Mouse (Mus musculus): ENCODE results near the gene Spib.

The Spib gene

GRCm38 (mm10) chr7:44548497-44549087 is 16.7 kb upstream of the Spib start, which contains the start of gene Pold1:
TSS of gene Pold1 (minus strand) at chr7:44548849.
- DNase-seq (ENCODE audit: low read depth, low spot score), result peak; percentile 100

DNA sequence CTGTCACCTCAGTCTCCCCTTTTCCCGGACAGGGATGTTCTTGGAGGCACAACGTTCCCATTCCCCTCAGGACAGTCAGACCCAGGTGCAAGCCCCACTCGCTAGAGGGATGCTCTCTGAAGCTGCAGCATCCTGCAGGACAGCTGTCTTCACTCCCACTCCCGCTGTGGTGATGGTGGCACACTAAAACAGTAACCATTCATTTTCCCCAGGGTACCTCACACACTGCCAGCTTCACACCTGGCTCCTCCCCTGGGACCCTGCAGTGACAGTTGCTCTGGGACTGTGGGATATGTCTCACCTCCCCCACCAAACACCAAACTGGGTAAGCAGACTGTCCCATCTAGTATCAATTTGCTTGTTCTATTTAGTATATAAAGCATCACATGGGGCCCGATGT is 15.9 kb upstream of the Spib start:
- no peak for DNase-seq (ENCODE audit: low read depth, low spot score)

DNA sequence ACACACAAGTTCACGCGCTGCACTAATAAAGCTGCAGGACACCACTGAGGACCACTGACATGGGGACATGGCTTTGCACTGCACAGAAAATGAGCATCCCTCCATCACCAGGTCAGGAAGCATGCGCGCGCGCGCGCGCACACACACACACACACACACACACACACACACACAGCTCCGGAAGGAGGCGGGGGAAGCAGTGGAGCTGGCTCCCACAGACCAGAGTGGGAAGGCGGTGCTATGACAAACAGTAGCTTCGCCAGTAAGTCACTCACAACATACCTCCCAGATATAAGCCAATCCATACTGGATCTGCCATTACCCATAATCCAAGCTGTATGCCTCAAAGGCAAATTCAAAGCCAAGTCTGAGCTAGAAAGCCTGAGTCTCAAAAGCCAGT is 15.2 kb upstream of the Spib start:
- peak; percentile 48 for DNase-seq (ENCODE audit: low read depth, low spot score)

GRCm38 (mm10) chr7:44546274-44546673 is 14.4 kb upstream of the Spib start:
- no peak for DNase-seq (ENCODE audit: low read depth, low spot score)

DNA sequence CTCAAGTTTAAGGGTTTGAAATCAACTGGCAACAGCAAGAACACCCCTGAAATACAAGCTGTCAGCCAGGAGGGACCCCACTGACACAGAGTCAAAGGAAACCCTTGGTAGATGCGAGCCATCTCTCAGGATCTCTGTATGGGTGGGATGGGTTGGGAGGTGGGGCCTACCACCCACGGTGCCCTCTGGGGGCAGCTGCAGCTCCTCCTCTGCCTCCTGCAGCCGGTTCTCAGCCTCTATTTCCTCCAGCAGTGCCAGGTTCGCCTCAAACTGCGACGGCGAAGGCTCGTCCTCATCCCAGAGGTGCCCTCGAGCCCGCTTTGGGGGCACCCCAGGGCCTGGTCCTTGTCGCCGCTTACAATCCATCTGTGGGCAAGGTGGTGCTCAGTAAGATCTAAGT is 11.2 kb upstream of the Spib start:
- DNase-seq (ENCODE audit: low read depth, low spot score), result no peak

DNA sequence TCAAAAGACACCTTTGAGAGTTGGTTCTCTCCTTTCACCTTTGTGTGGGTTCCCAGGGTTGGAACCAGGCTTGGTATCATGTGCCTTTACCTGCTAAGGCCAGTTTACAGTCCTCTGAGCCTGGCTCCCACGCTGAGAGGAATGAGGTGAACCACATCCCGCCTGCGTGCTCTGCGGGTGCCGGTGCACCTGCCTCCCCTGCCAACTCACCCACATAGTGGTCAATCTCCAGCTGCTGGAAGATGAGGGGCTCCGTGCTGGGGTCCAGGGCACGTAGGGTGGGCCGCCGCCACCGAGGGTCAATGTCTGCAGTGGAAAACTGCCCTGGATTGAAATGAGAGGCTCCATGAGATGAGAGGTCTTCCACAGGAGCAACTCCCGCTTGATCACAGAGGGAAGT is 10.7 kb upstream of the Spib start:
- DNase-seq (ENCODE audit: low read depth, low spot score), result no peak

DNA sequence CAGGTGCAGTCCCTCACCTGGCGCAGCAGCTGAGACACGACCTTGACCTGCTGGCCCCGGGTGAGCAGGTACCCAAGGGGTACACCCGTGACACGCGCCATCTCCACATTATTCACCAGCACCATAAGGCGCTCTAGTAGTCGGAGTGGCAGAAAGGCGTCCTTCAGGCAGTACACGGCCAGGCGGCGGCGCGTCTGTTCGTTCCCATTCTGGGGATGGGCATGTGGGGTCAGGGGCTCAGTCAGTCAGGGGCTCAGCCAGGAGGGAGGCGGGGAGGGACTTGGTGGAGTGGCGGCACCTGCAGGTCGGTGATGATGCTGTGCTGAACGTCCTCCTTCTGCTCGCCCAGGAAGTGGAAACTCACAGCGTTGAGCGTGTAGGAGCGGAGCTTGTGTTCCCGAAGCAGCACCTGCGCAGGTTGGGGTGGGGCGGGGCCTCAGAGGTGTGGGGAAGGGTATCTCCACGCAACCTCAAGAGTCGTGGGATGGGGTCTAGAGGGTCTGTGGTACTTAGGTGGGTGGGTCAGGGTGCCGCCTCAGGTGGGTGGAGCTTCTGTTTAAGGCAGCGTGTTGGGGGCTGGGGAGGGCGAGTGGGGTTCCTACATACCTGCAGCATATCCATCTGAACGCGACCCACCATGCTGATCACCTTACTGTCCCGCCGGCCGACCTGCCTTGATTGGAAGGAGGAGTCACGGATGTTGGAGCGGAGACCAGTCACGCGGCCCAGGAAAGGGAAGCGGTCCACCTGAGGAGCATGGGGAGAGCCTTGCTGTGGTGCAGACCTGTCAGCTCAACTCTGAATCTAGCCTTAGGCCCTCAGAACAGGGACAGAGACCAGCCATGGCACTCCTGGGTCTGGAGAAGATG is 7.1 kb upstream of the Spib start:
- DNase-seq (ENCODE audit: low read depth, low spot score), result no peak

DNA sequence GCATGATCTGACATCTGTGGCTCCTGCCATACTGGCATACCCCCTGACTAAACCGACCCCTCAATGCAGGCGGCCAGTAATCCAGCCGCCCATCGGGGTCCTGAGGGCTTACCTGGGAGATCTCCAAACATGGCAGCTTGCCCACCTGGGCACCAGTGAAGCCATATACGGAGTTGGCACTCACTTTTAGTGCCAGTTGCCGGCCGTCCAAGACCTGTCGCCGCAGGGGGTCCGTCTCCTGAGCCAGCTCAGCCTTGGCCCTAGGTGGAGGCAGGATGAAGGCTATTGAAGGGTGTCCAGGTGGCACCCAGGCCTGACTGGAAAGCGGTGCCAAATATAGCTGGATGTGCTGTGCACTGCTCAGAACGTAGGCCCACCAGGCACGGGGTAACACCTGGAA is 5.6 kb upstream of the Spib start:
- no peak for DNase-seq (ENCODE audit: low read depth, low spot score)

GRCm38 (mm10) chr7:44537009-44537408 is 5.1 kb upstream of the Spib start:
- DNase-seq (ENCODE audit: low read depth, low spot score), result no peak

GRCm38 (mm10) chr7:44536590-44536968 is 4.7 kb upstream of the Spib start:
- no peak for DNase-seq (ENCODE audit: low read depth, low spot score)

GRCm38 (mm10) chr7:44535657-44536589 is 4.1 kb upstream of the Spib start:
- DNase-seq (ENCODE audit: low read depth, low spot score), result no peak

DNA sequence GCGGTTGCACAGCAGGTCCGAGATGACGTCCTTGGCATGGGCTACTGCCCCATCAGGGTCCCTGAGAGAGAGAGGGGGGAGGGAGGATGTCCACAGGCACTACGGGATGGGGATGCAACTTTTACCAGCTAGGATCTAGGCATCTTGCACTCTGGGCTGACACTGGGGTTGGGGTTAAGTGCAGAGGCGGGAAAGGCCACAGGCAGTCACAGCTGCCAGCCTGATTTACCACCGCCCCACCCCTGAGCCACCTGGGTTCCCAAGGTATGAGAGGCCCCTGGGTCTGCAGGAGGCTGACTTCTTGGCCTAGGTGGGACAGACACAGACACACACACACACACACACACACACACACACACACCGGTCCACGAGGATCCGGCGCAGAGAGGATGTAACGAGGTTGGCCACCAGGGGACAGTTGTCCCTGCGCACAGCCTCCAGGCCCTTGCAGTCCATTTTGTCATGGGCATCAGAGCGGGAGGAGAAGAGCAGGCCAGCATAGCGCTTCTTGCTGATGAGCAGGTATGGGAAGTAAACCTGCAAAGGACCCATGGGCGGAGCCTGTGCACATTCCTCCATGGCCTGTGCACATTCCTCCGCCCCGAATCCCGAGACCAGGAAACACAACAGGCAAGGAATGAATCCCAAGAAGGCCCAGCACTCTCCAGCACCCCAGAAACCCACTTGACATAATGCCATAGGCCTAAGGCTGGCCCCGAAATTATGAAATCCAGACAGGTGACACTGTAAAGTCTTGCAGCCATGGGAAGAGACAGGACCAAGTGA is 3.0 kb upstream of the Spib start:
- no peak for DNase-seq (ENCODE audit: low read depth, low spot score)

DNA sequence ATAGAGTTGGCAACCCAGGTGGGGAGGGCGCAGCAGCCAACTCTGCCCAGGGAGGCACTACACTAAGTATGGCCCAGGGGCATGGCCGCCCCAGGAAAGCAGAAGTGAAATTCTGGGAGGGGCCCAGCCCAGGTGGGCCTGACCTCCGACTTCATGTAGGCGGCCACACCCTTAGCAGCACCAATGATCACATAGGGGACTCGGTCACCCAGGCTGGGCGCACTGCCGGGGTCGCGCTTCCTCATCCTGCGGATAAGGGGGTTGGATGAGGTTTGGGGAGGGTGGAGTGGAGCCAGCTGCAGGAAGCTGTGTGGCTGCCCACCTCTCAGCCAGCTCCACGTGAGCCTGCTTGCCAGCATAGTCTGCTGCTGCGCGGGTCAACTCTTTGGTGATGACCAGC is 2.4 kb upstream of the Spib start:
- DNase-seq (ENCODE audit: low read depth, low spot score), result no peak

DNA sequence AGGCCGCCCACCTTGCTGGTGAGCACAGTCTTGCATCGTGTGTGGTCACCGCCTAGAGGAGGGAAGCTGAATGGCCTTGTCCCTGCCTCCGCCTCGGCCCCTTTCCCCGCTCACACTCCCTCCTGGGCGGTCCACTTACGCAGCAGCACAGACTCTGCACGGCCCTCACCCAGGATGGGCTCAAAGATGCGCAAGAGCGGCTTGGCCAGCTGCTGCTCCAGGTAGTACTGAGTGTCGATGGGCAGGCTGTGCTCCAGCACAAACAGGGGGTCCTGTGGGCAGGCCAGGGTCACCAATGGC is 1.8 kb upstream of the Spib start:
- no peak for DNase-seq (ENCODE audit: low read depth, low spot score)

DNA sequence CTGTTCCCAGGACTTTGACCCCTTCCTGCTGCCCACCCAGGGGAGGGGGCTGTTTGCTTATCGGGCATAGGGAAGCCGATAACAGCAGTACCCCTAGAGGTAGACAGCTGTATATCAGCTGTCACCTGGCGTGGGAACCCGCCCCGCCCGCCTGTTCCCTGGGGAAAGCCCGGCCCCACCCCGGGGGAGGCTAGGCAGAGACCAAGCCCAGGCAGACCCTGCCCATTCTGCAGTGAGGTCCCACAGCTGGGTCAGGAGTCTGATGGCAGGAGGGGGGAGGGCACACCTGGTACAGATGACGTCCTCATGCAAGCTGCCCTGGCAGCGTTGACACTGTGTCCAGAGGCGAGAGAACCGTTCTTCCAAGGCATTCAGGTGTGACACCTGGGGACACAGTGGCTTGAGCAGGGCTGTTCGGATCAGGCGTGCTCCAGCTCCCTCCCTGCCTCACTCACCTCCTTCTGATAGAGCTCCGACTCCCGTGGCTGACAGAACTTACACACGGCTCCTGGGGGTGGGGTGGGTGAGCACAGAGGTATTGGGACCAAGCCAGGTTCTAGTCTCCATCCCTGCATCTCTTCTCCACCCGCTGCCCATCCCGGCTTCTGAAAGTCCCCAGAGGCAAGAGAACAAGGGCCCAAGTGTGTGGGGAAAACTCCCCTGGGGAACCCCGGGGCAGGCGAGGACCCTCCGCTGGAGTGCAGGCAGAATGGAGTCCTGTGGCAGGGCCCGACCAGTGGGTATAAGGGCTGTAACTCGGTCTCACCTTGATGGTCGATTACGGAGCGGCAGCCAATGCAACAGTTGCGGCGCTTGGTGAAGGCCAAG is 1.3 kb upstream of the Spib start:
- DNase-seq (ENCODE audit: low read depth, low spot score), result no peak

DNA sequence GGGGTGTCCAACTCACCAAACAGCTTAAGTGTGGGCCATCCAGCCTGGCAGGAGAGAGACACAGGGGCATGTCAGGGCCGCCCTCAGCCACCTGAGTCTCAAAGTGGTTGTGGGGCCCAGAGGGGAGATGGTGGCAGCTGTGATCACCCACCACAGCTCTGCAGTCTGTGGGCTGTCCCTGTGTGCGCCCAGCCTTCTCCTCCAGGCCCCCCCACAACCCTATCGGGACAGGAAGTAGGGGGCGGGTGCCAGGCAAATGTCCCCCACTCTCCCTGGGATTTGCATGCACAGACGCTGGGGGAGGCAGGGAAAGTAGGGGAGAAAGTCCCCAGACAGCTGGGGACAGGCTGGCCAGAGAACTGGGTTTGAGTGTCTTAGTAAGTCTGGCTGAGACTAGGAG is 664 bp downstream of the Spib start:
- no peak for DNase-seq (ENCODE audit: low read depth, low spot score)

- DNase-seq (ENCODE audit: low read depth, low spot score), result no peak
Measured at GRCm38 (mm10) chr7:44530507-44530906, 1.4 kb downstream of the Spib start.

GRCm38 (mm10) chr7:44529518-44529917 is 2.4 kb downstream of the Spib start:
- no peak for DNase-seq (ENCODE audit: low read depth, low spot score)

DNA sequence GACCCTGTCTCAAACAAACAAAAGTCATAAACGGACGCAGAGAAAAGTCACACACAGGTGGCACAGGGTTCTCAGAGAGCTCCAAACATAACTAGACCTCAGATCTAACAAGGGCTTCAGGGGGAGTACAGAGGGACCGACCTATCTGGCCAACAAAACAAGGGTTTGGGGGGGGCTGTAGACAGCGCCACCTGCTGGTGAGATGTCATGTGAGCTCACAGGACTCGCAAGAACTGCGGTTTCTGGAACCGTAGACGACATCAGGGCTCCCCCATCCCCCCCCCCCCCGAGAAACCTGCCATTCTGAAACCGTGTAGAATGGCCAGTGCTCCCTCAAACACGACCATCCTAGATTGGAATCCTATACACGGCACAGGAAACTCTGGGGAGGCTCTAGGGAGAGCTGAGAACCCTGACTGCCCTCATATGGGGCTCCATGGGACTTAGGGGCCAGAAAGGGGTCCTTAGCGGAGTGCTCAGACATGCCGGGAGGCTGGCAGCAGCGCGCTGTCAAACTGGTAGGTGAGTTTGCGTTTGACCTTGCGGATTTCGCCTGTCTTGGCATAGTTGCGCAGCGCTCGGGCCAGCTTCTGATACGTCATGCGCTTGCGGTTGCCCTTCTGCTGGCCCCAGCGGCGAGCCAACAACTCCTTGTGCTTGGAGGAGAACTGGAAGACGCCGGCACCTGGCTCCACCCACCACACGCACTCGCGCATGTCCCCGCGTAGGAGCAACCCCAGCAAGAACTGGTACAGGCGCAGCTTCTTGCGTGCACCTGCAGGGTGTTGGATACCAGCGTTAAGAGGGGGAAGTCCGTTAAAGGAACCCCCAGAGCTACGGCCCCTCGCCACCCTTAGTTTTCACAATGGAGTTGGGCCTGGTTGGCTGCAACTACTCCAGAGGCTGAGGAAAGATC is 4.1 kb downstream of the Spib start:
- DNase-seq (ENCODE audit: low read depth, low spot score), result peak; percentile 88

Measured in CD4-positive, CD25-positive, alpha-beta regulatory T cell, adult 2 months (primary cell).